In genomic region chr3:39780270-39780669, GRCm38 (mm10) we compare ENCODE assay signal across 18 mouse cellular contexts.
DNase-seq lines count a peak whose midpoint lies in the region; ATAC-seq and TF ChIP-seq lines count a peak whose summit lies in the region.
"Had no signal": no experiment of that assay in that cellular context is flagged by ENCODE, and none has a peak within 500 bp of the region (broad histone marks: within the 10 kb centered on the region; RNA-seq: fewer than 3 reads in every experiment).

No protein-coding gene starts in this region.

- peaks cover 19% of the 10 kb centered on the region for H3K4me1 ChIP-seq in forebrain, embryonic 13.5 days
- peaks cover 5% of the 10 kb centered on the region for H3K4me1 ChIP-seq in forebrain, embryonic 11.5 days (replicated peaks; ENCODE audit: control insufficient read depth, insufficient read depth, low read length)
- H3K4me1 ChIP-seq in hindbrain, embryonic 10.5 days (replicated peaks): peaks cover 19% of the 10 kb centered on the region
- no peaks in the 10 kb centered on the region for H3K4me1 ChIP-seq in hindbrain, postnatal 0 days (ENCODE audit: insufficient read depth, low read length)
- no peaks in the 10 kb centered on the region for H3K4me1 ChIP-seq in kidney, postnatal 0 days (replicated peaks; ENCODE audit: insufficient read depth, low read length)
- peaks cover 9% of the 10 kb centered on the region for H3K4me1 ChIP-seq in embryonic facial prominence, embryonic 10.5 days
- H3K4me1 ChIP-seq: liver, embryonic 13.5 days; neural tube, embryonic 12.5 days had no signal

- peak; percentile 11; the same call in 1 of the 2 replicates for ATAC-seq in forebrain, embryonic 13.5 days
- no peak for ATAC-seq in forebrain, embryonic 11.5 days (replicated peaks; ENCODE audit: low FRiP score)
- ATAC-seq in hindbrain, postnatal 0 days: no peak
- 0 out of 2 replicates have a peak, but pooled peaks have one; percentile 40 for ATAC-seq in kidney, postnatal 0 days (replicated peaks; ENCODE audit: low FRiP score, low read depth)

- H3K9me3 ChIP-seq in forebrain, embryonic 13.5 days (replicated peaks): no peaks in the 10 kb centered on the region
- no peaks in the 10 kb centered on the region for H3K9me3 ChIP-seq in forebrain, embryonic 11.5 days (ENCODE audit: control insufficient read depth, low read length)
- H3K9me3 ChIP-seq in hindbrain, embryonic 10.5 days: no peaks in the 10 kb centered on the region
- H3K9me3 ChIP-seq in hindbrain, postnatal 0 days (ENCODE audit: low read length): no peaks in the 10 kb centered on the region
- no peaks in the 10 kb centered on the region for H3K9me3 ChIP-seq in kidney, postnatal 0 days (replicated peaks; ENCODE audit: low read length)
- H3K9me3 ChIP-seq in embryonic facial prominence, embryonic 10.5 days: no peaks in the 10 kb centered on the region
- H3K9me3 ChIP-seq: hindbrain, embryonic 15.5 days; limb, embryonic 12.5 days; liver, embryonic 13.5 days; lung, embryonic 15.5 days; neural tube, embryonic 12.5 days had no signal

- TF ChIP-seq CTCF in hindbrain, postnatal 0 days (IDR thresholded peaks at IDR 0.05; ENCODE audit: low read depth): no peak
- TF ChIP-seq CTCF in kidney, postnatal 0 days (IDR thresholded peaks at IDR 0.05; ENCODE audit: low read depth): no peak

- no peak overlapping the region for H3K4me3 ChIP-seq in forebrain, embryonic 13.5 days
- H3K4me3 ChIP-seq in forebrain, embryonic 11.5 days (ENCODE audit: low read depth, low read length): no peak overlapping the region
- H3K4me3 ChIP-seq in hindbrain, embryonic 10.5 days: no peak overlapping the region
- H3K4me3 ChIP-seq in hindbrain, postnatal 0 days (ENCODE audit: low read length): no peak overlapping the region
- H3K4me3 ChIP-seq in kidney, postnatal 0 days (replicated peaks; ENCODE audit: low read depth, low read length): no peak overlapping the region
- H3K4me3 ChIP-seq in embryonic facial prominence, embryonic 10.5 days: no peak overlapping the region
- H3K4me3 ChIP-seq: hindbrain, embryonic 15.5 days; limb, embryonic 12.5 days; liver, embryonic 13.5 days; lung, embryonic 15.5 days; neural tube, embryonic 12.5 days had no signal

- no peak overlapping the region for H3K4me2 ChIP-seq in forebrain, embryonic 13.5 days
- H3K4me2 ChIP-seq in forebrain, embryonic 11.5 days (ENCODE audit: low read depth, low read length, severe bottlenecking): no peak overlapping the region
- H3K4me2 ChIP-seq in hindbrain, postnatal 0 days (ENCODE audit: low read depth, low read length): no peak overlapping the region
- peak overlapping the region; percentile 21; the same call in 1 of the 2 replicates for H3K4me2 ChIP-seq in kidney, postnatal 0 days (ENCODE audit: low read length)
- H3K4me2 ChIP-seq: hindbrain, embryonic 15.5 days; limb, embryonic 12.5 days; liver, embryonic 13.5 days; lung, embryonic 15.5 days; neural tube, embryonic 12.5 days had no signal

- H3K9ac ChIP-seq in forebrain, embryonic 13.5 days: no peak overlapping the region
- no peak overlapping the region for H3K9ac ChIP-seq in forebrain, embryonic 11.5 days (ENCODE audit: low read length)
- H3K9ac ChIP-seq in hindbrain, postnatal 0 days (replicated peaks; ENCODE audit: low read length): no peak overlapping the region
- H3K9ac ChIP-seq in kidney, postnatal 0 days (ENCODE audit: low read depth, low read length): no peak overlapping the region
- H3K9ac ChIP-seq: hindbrain, embryonic 15.5 days; limb, embryonic 12.5 days; liver, embryonic 13.5 days; lung, embryonic 15.5 days; neural tube, embryonic 12.5 days had no signal

- no peak for DNase-seq in forebrain, embryonic 11.5 days (ENCODE audit: low spot score)
- no peak for DNase-seq in hindbrain, embryonic 10.5 days (ENCODE audit: low spot score)
- no peak for DNase-seq in hindbrain, postnatal 0 days (ENCODE audit: low spot score)
- DNase-seq in kidney, postnatal 0 days (ENCODE audit: low spot score): no peak
- no peak for DNase-seq in kidney, postnatal 14 days
- DNase-seq in embryonic facial prominence, embryonic 10.5 days (ENCODE audit: low spot score): no peak
- DNase-seq: adrenal gland, adult 2 months; cerebellum, adult 9-11 months; layer of hippocampus, adult 9-11 months; liver, embryonic 13.5 days; thymus, postnatal 36 days had no signal

- H3K36me3 ChIP-seq in forebrain, embryonic 13.5 days (ENCODE audit: poor library complexity, severe bottlenecking): no peaks in the 10 kb centered on the region
- H3K36me3 ChIP-seq in forebrain, embryonic 11.5 days (ENCODE audit: control insufficient read depth, insufficient read depth, low read length): no peaks in the 10 kb centered on the region
- no peaks in the 10 kb centered on the region for H3K36me3 ChIP-seq in hindbrain, embryonic 10.5 days
- no peaks in the 10 kb centered on the region for H3K36me3 ChIP-seq in hindbrain, postnatal 0 days (ENCODE audit: insufficient read depth, low read length)
- H3K36me3 ChIP-seq in kidney, postnatal 0 days (ENCODE audit: insufficient read depth, low read length): no peaks in the 10 kb centered on the region
- H3K36me3 ChIP-seq in embryonic facial prominence, embryonic 10.5 days (replicated peaks): no peaks in the 10 kb centered on the region
- H3K36me3 ChIP-seq: hindbrain, embryonic 15.5 days; limb, embryonic 12.5 days; liver, embryonic 13.5 days; lung, embryonic 15.5 days; neural tube, embryonic 12.5 days had no signal

- 49% methylated on average over 5 of the region's 5 CpGs for WGBS in forebrain, embryonic 13.5 days
- WGBS in forebrain, embryonic 11.5 days: 68% methylated on average over 5 of the region's 5 CpGs
- 63% methylated on average over 5 of the region's 5 CpGs for WGBS in hindbrain, embryonic 10.5 days
- WGBS in hindbrain, postnatal 0 days: 50% methylated on average over 5 of the region's 5 CpGs
- WGBS in kidney, postnatal 0 days: 30% methylated on average over 5 of the region's 5 CpGs
- 73% methylated on average over 5 of the region's 5 CpGs for WGBS in embryonic facial prominence, embryonic 10.5 days

- no peak overlapping the region for H3K27ac ChIP-seq in forebrain, embryonic 13.5 days
- H3K27ac ChIP-seq in forebrain, embryonic 11.5 days (ENCODE audit: low read depth, low read length): no peak overlapping the region
- H3K27ac ChIP-seq in hindbrain, embryonic 10.5 days: peak overlapping the region; percentile 42
- H3K27ac ChIP-seq in hindbrain, postnatal 0 days: no peak overlapping the region
- no peak overlapping the region for H3K27ac ChIP-seq in kidney, postnatal 0 days
- H3K27ac ChIP-seq in embryonic facial prominence, embryonic 10.5 days (replicated peaks): peak overlapping the region; percentile 44
- H3K27ac ChIP-seq: hindbrain, embryonic 15.5 days; limb, embryonic 12.5 days; liver, embryonic 13.5 days; lung, embryonic 15.5 days; macrophage; neural tube, embryonic 12.5 days had no signal

- H3K27me3 ChIP-seq in forebrain, embryonic 13.5 days: 0 out of 2 replicates have a peak, but pooled peaks cover 4% of the 10 kb centered on the region
- no peaks in the 10 kb centered on the region for H3K27me3 ChIP-seq in forebrain, embryonic 11.5 days (ENCODE audit: control insufficient read depth, insufficient read depth, low read length)
- H3K27me3 ChIP-seq in hindbrain, embryonic 10.5 days (ENCODE audit: insufficient read depth, poor library complexity, severe bottlenecking): no peaks in the 10 kb centered on the region
- no peaks in the 10 kb centered on the region for H3K27me3 ChIP-seq in hindbrain, postnatal 0 days (ENCODE audit: insufficient read depth, low read length)
- no peaks in the 10 kb centered on the region for H3K27me3 ChIP-seq in kidney, postnatal 0 days (ENCODE audit: insufficient read depth, low read length)
- no peaks in the 10 kb centered on the region for H3K27me3 ChIP-seq in embryonic facial prominence, embryonic 10.5 days (replicated peaks; ENCODE audit: low read depth, poor library complexity, severe bottlenecking)
- H3K27me3 ChIP-seq: CH12.LX; hindbrain, embryonic 15.5 days; limb, embryonic 12.5 days; liver, embryonic 13.5 days; lung, embryonic 15.5 days; neural tube, embryonic 12.5 days had no signal

Comparison
In these comparisons a context has a peak if more than half of its experiments do, and no peak if none do; other contexts are left out.
1. ATAC-seq: peak in forebrain, embryonic 13.5 days (single experiment) and kidney, postnatal 0 days (single experiment); none in forebrain, embryonic 11.5 days (single experiment) and hindbrain, postnatal 0 days (single experiment).
2. H3K27ac ChIP-seq: peak in hindbrain, embryonic 10.5 days (single experiment) and embryonic facial prominence, embryonic 10.5 days (single experiment); none in forebrain, embryonic 13.5 days (single experiment), forebrain, embryonic 11.5 days (single experiment), hindbrain, postnatal 0 days (single experiment) and kidney, postnatal 0 days (single experiment).